Mouse (Mus musculus) heart, embryonic 16.5 days (tissue): ENCODE measurements around the gene Brca1. TPM values are rescaled to one million over a fixed set of nuclear protein-coding genes. Genes with fewer than 3 reads are reported as not detected.
A peak's percentile ranks its signal among the peaks of the same experiment; 100 is the strongest.

ENCODE experiments used
- ATAC-seq: fragments of 200-750 bp; cut with Nextera tagmentation; replicated peaks from 2 replicates; pipeline ENCODE4 v1.8.0; 2017; ENCODE audit warnings: moderate number of reproducible peaks; ENCODE audit not compliant: insufficient read depth, low FRiP score; ENCODE audit errors: extremely low read depth
- H3K27ac ChIP-seq: fragments of 300-500 bp; sonication (generic); 2 replicates; pipeline ENCODE4 v1.5.1; 2014; ENCODE audit warnings: mild to moderate bottlenecking, low read length, control low read depth, moderate library complexity
- H3K27me3 ChIP-seq: fragments of 300-500 bp; sonication (generic); 2 replicates; pipeline ENCODE4 v1.6.1; 2014; ENCODE audit warnings: low read length, mixed read lengths; ENCODE audit not compliant: control insufficient read depth, insufficient read depth
- H3K36me3 ChIP-seq: fragments of 300-500 bp; sonication (generic); 2 replicates; pipeline ENCODE4 v1.6.1; 2014; ENCODE audit not compliant: control insufficient read depth, insufficient read depth
- H3K4me1 ChIP-seq: fragments of 300-500 bp; sonication (generic); 2 replicates; pipeline ENCODE4 v1.6.1; 2014; ENCODE audit warnings: low read length, mixed read lengths; ENCODE audit not compliant: control insufficient read depth, insufficient read depth
- H3K4me2 ChIP-seq: fragments of 300-500 bp; sonication (generic); 2 replicates; pipeline ENCODE4 v1.6.1; 2014; ENCODE audit warnings: low read depth, mild to moderate bottlenecking, control low read depth, low read length
- H3K4me3 ChIP-seq: fragments of 300-500 bp; sonication (generic); 2 replicates; pipeline ENCODE4 v1.5.1; 2014; ENCODE audit warnings: mild to moderate bottlenecking, control low read depth, low read length
- H3K9ac ChIP-seq: fragments of 300-500 bp; sonication (generic); 2 replicates; pipeline ENCODE4 v1.6.1; 2014; ENCODE audit warnings: low read length, control low read depth
- H3K9me3 ChIP-seq: fragments of 300-500 bp; sonication (generic); replicated peaks from 2 replicates; pipeline ENCODE4 v1.6.1; 2016; ENCODE audit warnings: low read length; ENCODE audit not compliant: control insufficient read depth
- WGBS: fragments of 180-500 bp; shearing (Covaris S2); extraction: QIAGEN DNeasy Blood & Tissue Kit; methylation state at CpG from one replicate; pipeline ENCODE4 v1.1.7; 2014; 5-methylcytosine and 5-hydroxymethylcytosine counted together
- polyA plus RNA-seq: library from polyadenylated mRNA; unstranded; fragments of >200 nt; fragmentation: Nextera tagmentation; extraction: Ambion mirVana; gene quantifications from 2 replicates; pipeline ENCODE4 v1.2.1, GENCODE M21; 2015

Brca1 gene
- polyA plus RNA-seq, 1 experiment from 2014 or later = 7.1 TPM

DNA sequence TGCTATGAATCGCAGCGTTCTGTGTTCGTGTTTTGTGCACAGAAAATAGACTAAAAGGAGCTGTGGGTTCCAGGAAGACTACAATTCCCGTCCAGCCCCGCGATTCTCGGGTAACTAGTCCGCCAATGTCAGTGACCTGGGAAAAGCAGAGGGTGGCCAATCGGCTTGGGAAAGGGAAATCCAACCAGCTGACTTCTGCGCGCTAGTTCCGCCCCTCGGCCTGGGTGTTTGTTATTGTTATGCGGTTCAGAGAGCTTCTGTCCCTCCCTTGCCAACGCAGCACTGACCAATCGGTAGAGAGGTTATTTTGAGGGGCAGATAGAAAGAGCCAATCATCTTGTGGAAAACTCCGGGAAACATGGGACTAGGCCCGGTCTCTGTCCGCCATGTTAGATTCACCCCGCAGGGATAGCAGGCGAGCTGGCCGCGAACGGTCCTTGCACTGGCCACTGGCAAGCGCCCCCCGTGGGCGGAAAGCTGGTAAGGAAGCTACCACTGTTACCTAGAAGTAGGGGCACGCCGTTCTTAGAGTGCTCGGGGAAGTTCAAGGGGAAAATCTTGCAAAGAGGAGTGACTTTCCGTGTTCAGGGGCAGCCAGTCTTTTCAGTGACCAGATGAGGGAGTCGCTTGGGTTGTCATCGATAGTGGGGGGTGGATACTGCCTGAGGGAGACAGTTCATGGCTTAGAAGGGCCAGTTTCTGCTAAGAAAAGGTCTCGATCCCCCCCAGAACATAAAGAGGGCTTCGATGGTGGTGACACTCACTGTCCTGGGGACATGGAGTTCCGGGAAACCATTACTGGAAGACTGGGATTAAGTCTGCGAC is 933 bp upstream of the Brca1 start:
- H3K9ac ChIP-seq = peak overlapping the region; percentile 93
- peak overlapping the region; percentile 94 for H3K27ac ChIP-seq
- H3K9me3 ChIP-seq = no peaks in the 10 kb centered on the region
- H3K4me1 ChIP-seq = peaks cover 20% of the 10 kb centered on the region
- peak overlapping the region; percentile 92 for H3K4me3 ChIP-seq
- WGBS = 0% methylated on average over 37 of the region's 37 CpGs
- ATAC-seq = peak; percentile 96
- H3K36me3 ChIP-seq = peaks cover 11% of the 10 kb centered on the region
- H3K27me3 ChIP-seq = no peaks in the 10 kb centered on the region
- peak overlapping the region; percentile 89 for H3K4me2 ChIP-seq

DNA sequence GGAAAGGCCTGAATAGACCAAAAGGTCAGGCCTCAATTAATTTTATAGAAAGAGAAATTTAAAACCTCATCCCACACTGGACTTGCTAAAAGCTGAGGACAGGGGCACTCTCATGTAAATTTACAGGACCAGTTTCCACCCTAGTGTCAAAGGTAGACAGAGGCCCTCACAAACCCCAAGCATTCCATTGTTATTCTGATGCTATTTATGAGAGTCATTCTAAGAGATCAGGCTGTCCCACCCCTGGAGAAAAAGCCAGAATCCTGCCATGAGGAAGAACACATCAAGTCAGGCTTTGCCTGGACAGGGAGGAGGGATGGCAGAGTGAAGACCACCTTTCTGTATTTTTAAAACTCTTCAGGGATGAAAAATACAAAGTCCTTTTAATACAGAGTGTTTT is 3.2 kb downstream of the Brca1 start:
- no peak for ATAC-seq
- Histone ChIP-seq H3K9ac (no peak overlapping the region), H3K4me2 (no peak overlapping the region), H3K9me3 (no peaks in the 10 kb centered on the region), H3K27ac (no peak overlapping the region), H3K4me3 (no peak overlapping the region), H3K27me3 (no peaks in the 10 kb centered on the region), H3K36me3 (no peaks in the 10 kb centered on the region), H3K4me1 (peaks cover 10% of the 10 kb centered on the region)

- Histone ChIP-seq H3K4me2 (no peak overlapping the region), H3K27ac (no peak overlapping the region), H3K27me3 (no peaks in the 10 kb centered on the region), H3K9ac (no peak overlapping the region), H3K4me1 (peaks cover 5% of the 10 kb centered on the region; the same call in 1 of the 2 replicates), H3K4me3 (no peak overlapping the region), H3K9me3 (no peaks in the 10 kb centered on the region), H3K36me3 (no peaks in the 10 kb centered on the region)
- WGBS = 73% methylated on average over 1 of the region's 1 CpGs
- ATAC-seq = no peak
Observed at GRCm38 (mm10) chr11:101544132-101544531, 7.6 kb downstream of the Brca1 start.

DNA sequence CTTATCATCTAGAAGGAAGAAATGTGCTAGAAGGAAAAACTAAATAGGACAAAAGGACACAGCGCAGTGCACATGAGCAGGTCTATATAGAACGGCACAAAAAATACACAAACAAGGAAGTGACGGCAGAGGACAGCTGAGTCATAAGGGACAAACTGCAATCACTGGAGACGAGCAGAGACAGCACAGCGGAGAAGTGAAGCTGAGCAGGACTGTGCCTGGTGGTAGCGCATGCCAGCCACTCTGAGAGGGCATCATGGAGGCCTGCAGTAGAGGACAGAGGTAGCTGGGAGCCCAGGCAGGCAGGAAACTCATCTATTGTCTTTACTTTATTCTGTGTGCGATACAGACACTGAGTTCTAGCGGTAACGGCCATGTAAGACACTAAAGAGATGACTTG is 8.2 kb downstream of the Brca1 start:
- Histone ChIP-seq H3K4me3 (no peak overlapping the region), H3K27ac (no peak overlapping the region), H3K27me3 (no peaks in the 10 kb centered on the region), H3K4me1 (peaks cover 5% of the 10 kb centered on the region; the same call in 1 of the 2 replicates), H3K36me3 (no peaks in the 10 kb centered on the region), H3K4me2 (no peak overlapping the region), H3K9me3 (no peaks in the 10 kb centered on the region), H3K9ac (no peak overlapping the region)
- no peak for ATAC-seq
- WGBS = 76% methylated on average over 9 of the region's 9 CpGs

DNA sequence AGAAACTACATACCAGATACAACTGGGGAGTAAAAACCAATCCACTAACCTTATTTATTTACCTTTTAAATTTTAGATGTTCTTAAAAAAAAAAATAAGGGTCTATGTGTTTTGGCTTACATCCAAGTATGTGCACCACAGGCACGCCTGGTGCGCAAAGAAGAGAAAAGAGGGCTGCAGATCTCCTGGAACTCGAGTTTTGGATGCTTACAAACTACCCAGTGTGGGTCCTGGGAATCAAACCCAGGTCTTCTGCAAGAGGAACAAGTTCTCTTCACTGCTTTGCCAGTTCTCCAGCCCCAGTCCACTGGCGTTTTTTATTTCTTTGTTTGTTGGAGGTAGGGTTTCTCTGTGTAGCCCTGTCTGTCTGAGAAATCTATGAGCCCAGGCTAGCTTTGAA is 25.1 kb downstream of the Brca1 start:
- no peak overlapping the region for H3K4me2 ChIP-seq
- no peak overlapping the region for H3K27ac ChIP-seq
- H3K9me3 ChIP-seq = no peaks in the 10 kb centered on the region
- H3K27me3 ChIP-seq = no peaks in the 10 kb centered on the region
- H3K4me3 ChIP-seq = no peak overlapping the region
- ATAC-seq = no peak
- 84% methylated on average over 4 of the region's 4 CpGs for WGBS
- no peaks in the 10 kb centered on the region for H3K4me1 ChIP-seq
- H3K9ac ChIP-seq = no peak overlapping the region
- H3K36me3 ChIP-seq = peaks cover 13% of the 10 kb centered on the region

GRCm38 (mm10) chr11:101525936-101526595 is 25.7 kb downstream of the Brca1 start:
- Histone ChIP-seq H3K4me3 (no peak overlapping the region), H3K27me3 (no peaks in the 10 kb centered on the region), H3K4me1 (no peaks in the 10 kb centered on the region), H3K4me2 (no peak overlapping the region), H3K9ac (no peak overlapping the region), H3K27ac (no peak overlapping the region), H3K9me3 (no peaks in the 10 kb centered on the region), H3K36me3 (peaks cover 8% of the 10 kb centered on the region)
- 89% methylated on average over 9 of the region's 9 CpGs for WGBS
- no peak for ATAC-seq

- Histone ChIP-seq H3K4me2 (no peak overlapping the region), H3K36me3 (peaks cover 6% of the 10 kb centered on the region)
- 91% methylated on average over 10 of the region's 10 CpGs for WGBS
Observed at GRCm38 (mm10) chr11:101525056-101525455, 26.7 kb downstream of the Brca1 start.

DNA sequence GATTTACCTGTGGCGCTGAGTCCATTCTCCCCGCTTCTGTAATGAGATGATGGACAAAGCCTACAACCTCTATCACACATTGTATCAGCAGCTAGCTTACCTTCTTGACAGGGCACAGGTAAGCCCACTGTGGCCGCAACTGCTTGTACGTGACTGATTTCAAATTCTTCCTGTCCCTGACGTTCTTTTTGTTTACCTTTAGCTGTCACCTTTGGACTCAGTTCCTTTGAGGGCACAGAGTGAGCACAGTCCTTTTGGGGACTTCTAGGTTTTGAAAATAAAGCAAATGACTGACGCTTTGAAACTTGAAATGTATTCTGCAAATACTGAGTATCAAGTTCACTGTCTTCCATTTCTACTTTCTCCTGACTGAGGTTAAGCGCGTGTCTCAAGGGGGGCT is 27.3 kb downstream of the Brca1 start:
- Histone ChIP-seq H3K27ac (no peak overlapping the region), H3K27me3 (no peaks in the 10 kb centered on the region), H3K4me3 (no peak overlapping the region), H3K9me3 (no peaks in the 10 kb centered on the region), H3K4me2 (no peak overlapping the region), H3K9ac (no peak overlapping the region), H3K36me3 (peaks cover 6% of the 10 kb centered on the region), H3K4me1 (no peaks in the 10 kb centered on the region)
- 89% methylated on average over 8 of the region's 8 CpGs for WGBS
- ATAC-seq = no peak

More at GRCm38 (mm10) chr11:101525056-101525455, 26.7 kb downstream of the Brca1 start:
- ATAC-seq = no peak
- Histone ChIP-seq H3K27ac (no peak overlapping the region), H3K9ac (no peak overlapping the region), H3K4me3 (no peak overlapping the region), H3K27me3 (no peaks in the 10 kb centered on the region), H3K9me3 (no peaks in the 10 kb centered on the region), H3K4me1 (no peaks in the 10 kb centered on the region)

GRCm38 (mm10) chr11:101519364-101519763 is 32.4 kb downstream of the Brca1 start:
- no peaks in the 10 kb centered on the region for H3K9me3 ChIP-seq
- ATAC-seq = no peak
- H3K27me3 ChIP-seq = no peaks in the 10 kb centered on the region
- H3K4me2 ChIP-seq = no peak overlapping the region
- no peak overlapping the region for H3K4me3 ChIP-seq
- WGBS = 89% methylated on average over 6 of the region's 6 CpGs
- no peak overlapping the region for H3K27ac ChIP-seq
- peaks cover 3% of the 10 kb centered on the region; the same call in 1 of the 2 replicates for H3K36me3 ChIP-seq
- no peaks in the 10 kb centered on the region for H3K4me1 ChIP-seq
- no peak overlapping the region for H3K9ac ChIP-seq
